Mouse (Mus musculus): ENCODE results near the gene Fgfr2. TPM values are rescaled to one million over a fixed set of nuclear protein-coding genes. Genes with fewer than 3 reads are reported as not detected.
A peak's percentile ranks its signal among the peaks of the same experiment; 100 is the strongest.
"Not testable (repeated sequence)": the region's sequence is repeated elsewhere in the genome, so short reads cannot be mapped to it uniquely, and the experiment has no call there.

The Fgfr2 gene
- total RNA-seq, 2 experiments from 2014 or later = 2.1 to 3.9 TPM

GRCm38 (mm10) chr7:131417605-131418004, 1705.5 kb downstream of the Fgfr2 start:
- DNase-seq = no peak
- intact Hi-C loops (cut with DNase I) = no loop called here

GRCm38 (mm10) chr7:131416742-131417141, 1706.4 kb downstream of the Fgfr2 start:
- DNase-seq; intact Hi-C loops (cut with DNase I): not testable (repeated sequence)

- no peak for DNase-seq
- intact Hi-C loops (cut with DNase I) = loop anchor here (5.0 kb wide), 1 partner anchor 130 kb away; the partner anchor contains the start of gene Hmx3
Measured at GRCm38 (mm10) chr7:131411941-131412270, 1711.2 kb downstream of the Fgfr2 start.

- peak; percentile 22 to 38 for DNase-seq
- intact Hi-C loops (cut with DNase I) = loop anchor here (5.0 kb wide), 1 partner anchor 131 kb away; the partner anchor contains the start of gene Hmx3
Measured at GRCm38 (mm10) chr7:131411221-131411940, 1711.8 kb downstream of the Fgfr2 start.

- intact Hi-C loops (cut with DNase I) = loop anchor here (5.0 kb wide), 1 partner anchor 132 kb away; the partner anchor contains the start of gene Hmx3
- peak; percentile 98 to 99 for DNase-seq
Measured at GRCm38 (mm10) chr7:131410416-131411058, 1712.6 kb downstream of the Fgfr2 start, which contains the start of the genes Ikzf5 and Acadsb. Gene Ikzf5, minus strand, starts transcription at chr7:131410521. Gene Acadsb, plus strand, starts transcription at chr7:131410601.

GRCm38 (mm10) chr7:131409988-131410385, 1713.2 kb downstream of the Fgfr2 start:
- intact Hi-C loops (cut with DNase I) = loop anchor here (5.0 kb wide), 2 partner anchors 38 to 132 kb away; partner anchors contain the start of genes Hmx3 and Pstk
- peak in 1 of 2 experiments; percentile 42 for DNase-seq

- intact Hi-C loops (cut with DNase I) = loop anchor here (5.0 kb wide), 1 partner anchor 37 kb away; the partner anchor contains the start of gene Pstk
- DNase-seq = no peak
Measured at GRCm38 (mm10) chr7:131409321-131409987, 1713.7 kb downstream of the Fgfr2 start.

GRCm38 (mm10) chr7:131391761-131392160, 1731.4 kb downstream of the Fgfr2 start:
- intact Hi-C loops (cut with DNase I); DNase-seq: not testable (repeated sequence)

- no peak for DNase-seq
- intact Hi-C loops (cut with DNase I) = loop anchor here (5.0 kb wide), 2 partner anchors 35 to 510 kb away; no protein-coding TSS in a partner anchor
Measured at GRCm38 (mm10) chr7:131371880-131372651, 1751.1 kb downstream of the Fgfr2 start.

- intact Hi-C loops (cut with DNase I) = loop anchor here (5.0 kb wide), 2 partner anchors 36 to 511 kb away; no protein-coding TSS in a partner anchor
- DNase-seq = no peak
Measured at GRCm38 (mm10) chr7:131371470-131371860, 1751.7 kb downstream of the Fgfr2 start.

GRCm38 (mm10) chr7:131370648-131371469, 1752.3 kb downstream of the Fgfr2 start, which contains the start of gene Pstk:
Gene Pstk, plus strand, starts transcription at chr7:131371141.
- intact Hi-C loops (cut with DNase I) = loop anchor here (5.0 kb wide), 2 partner anchors 36 to 511 kb away; no protein-coding TSS in a partner anchor
- DNase-seq = peak; percentile 93 to 94

GRCm38 (mm10) chr7:131364131-131364530, 1759.0 kb downstream of the Fgfr2 start:
- intact Hi-C loops (cut with DNase I) = no loop called here
- no peak for DNase-seq

- intact Hi-C loops (cut with DNase I) = no loop called here
- peak; percentile 93 for DNase-seq
Measured at GRCm38 (mm10) chr7:131362615-131363300, 1760.4 kb downstream of the Fgfr2 start, which contains the start of gene 2310057M21Rik. Gene 2310057M21Rik, minus strand, starts transcription at chr7:131362759.

GRCm38 (mm10) chr7:131362269-131362614, 1760.9 kb downstream of the Fgfr2 start:
- intact Hi-C loops (cut with DNase I) = no loop called here
- no peak for DNase-seq

GRCm38 (mm10) chr7:131356105-131356504, 1767.0 kb downstream of the Fgfr2 start:
- intact Hi-C loops (cut with DNase I) = no loop called here
- DNase-seq = no peak

GRCm38 (mm10) chr7:131345856-131346541, 1777.2 kb downstream of the Fgfr2 start:
- intact Hi-C loops (cut with DNase I) = no loop called here
- no peak for DNase-seq

GRCm38 (mm10) chr7:131337502-131338068, 1785.6 kb downstream of the Fgfr2 start:
- intact Hi-C loops (cut with DNase I) = no loop called here
- DNase-seq = no peak

Data from heart, postnatal 14 days (tissue).